Mouse (Mus musculus) midbrain, embryonic 12.5 days (tissue): ENCODE measurements at regions not wholly inside any gene's neighbourhood (a gene's known extent, or its start where the extent isn't known, plus 50 kb on each side); places are given as distances from the start of the nearest gene placed in this dataset.

Experiments used
- ATAC-seq: fragments of 200-750 bp; cut with Nextera tagmentation; 2 replicates; pipeline ENCODE4 v1.8.0; 2017; ENCODE audit warnings: low read depth, moderate TSS enrichment, moderate library complexity; ENCODE audit not compliant: low FRiP score
- H3K27ac ChIP-seq: fragments of 300-500 bp; sonication (generic); replicated peaks from 2 replicates; pipeline ENCODE4 v1.5.1; 2016; ENCODE audit warnings: mild to moderate bottlenecking
- H3K27me3 ChIP-seq: fragments of 300-500 bp; sonication (generic); 2 replicates; pipeline ENCODE4 v1.6.1; 2016; ENCODE audit warnings: mild to moderate bottlenecking
- H3K36me3 ChIP-seq: fragments of 300-500 bp; sonication (generic); 2 replicates; pipeline ENCODE4 v1.6.1; 2016
- H3K4me1 ChIP-seq: fragments of 300-500 bp; sonication (generic); 2 replicates; pipeline ENCODE4 v1.6.1; 2016
- H3K4me2 ChIP-seq: fragments of 300-500 bp; sonication (generic); replicated peaks from 2 replicates; pipeline ENCODE4 v1.6.1; 2016; ENCODE audit warnings: mild to moderate bottlenecking, moderate library complexity
- H3K4me3 ChIP-seq: fragments of 300-500 bp; sonication (generic); 2 replicates; pipeline ENCODE4 v1.5.1; 2016; ENCODE audit warnings: mild to moderate bottlenecking
- H3K9ac ChIP-seq: fragments of 300-500 bp; sonication (generic); replicated peaks from 2 replicates; pipeline ENCODE4 v1.6.1; 2016; ENCODE audit warnings: mild to moderate bottlenecking, moderate library complexity
- H3K9me3 ChIP-seq: fragments of 300-500 bp; sonication (generic); 2 replicates; pipeline ENCODE4 v1.6.1; 2016; ENCODE audit warnings: mild to moderate bottlenecking
- WGBS: fragments of 180-500 bp; shearing (Covaris S2); methylation state at CpG from one replicate; pipeline ENCODE4 v1.1.7; 2016; 5-methylcytosine and 5-hydroxymethylcytosine counted together

DNA sequence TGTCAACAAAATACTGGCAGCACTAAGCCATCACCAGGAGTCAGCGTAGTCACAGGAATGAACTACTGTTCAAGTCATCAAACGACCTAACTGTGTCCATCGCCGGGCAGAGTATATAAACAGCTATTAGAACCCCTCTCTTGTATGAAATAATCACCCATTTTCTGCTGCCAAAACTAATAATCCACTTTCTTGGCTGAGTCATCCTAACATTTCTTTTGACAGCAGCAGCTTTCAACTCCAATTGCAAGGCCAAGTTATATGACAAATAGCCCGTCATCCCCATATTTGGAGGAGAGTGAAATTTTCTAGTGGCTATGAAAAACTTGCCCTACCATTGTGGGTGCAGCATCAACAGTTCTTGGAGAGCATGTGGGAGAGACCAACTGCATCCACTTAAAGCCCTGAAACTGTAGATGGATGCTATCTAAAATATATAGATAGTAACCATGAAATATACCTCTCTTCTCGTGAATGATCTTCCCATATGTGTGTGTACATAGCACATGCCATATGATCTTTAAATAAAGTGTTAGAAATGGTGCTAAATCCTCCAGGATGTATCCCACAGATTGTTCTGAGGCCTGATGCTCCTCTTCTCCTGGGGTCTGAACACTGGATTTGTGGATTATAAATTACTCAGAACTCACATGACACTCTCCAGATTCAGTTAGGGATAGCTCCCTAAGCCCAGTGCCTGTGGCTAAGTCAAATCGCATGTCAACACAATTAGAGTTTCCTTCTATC is 189.9 kb upstream of the Tmem72 start:
- Histone ChIP-seq H3K4me1 (no peaks in the 10 kb centered on the region), H3K27ac (no peak overlapping the region), H3K9me3 (no peaks in the 10 kb centered on the region), H3K9ac (no peak overlapping the region), H3K36me3 (no peaks in the 10 kb centered on the region), H3K4me2 (no peak overlapping the region), H3K27me3 (no peaks in the 10 kb centered on the region), H3K4me3 (no peak overlapping the region)
- ATAC-seq = no peak
- WGBS = 86% methylated on average over 7 of the region's 7 CpGs

DNA sequence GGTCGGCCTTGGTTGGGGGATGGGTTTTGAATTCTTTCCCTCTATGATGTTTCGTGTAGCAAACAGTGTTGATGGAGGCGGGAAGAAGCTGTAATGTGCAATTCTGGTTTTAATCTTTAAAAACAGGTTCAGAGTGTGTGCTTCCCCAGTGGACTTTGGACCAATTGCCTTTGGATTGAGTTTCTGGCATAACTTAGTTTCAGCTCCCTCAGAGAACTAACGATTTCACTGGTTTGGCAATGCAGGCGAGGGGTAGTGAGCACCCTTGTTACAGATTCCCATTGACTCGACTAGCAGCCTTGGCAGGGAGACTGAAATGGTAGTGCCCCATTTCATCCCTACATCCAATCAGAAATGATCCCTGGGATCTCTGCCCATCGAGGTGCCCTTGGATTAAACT is 193.9 kb upstream of the Tmem72 start:
- H3K9ac ChIP-seq = no peak overlapping the region
- WGBS = 94% methylated on average over 7 of the region's 7 CpGs
- no peak for ATAC-seq
- no peaks in the 10 kb centered on the region for H3K9me3 ChIP-seq
- no peak overlapping the region for H3K4me2 ChIP-seq
- H3K4me3 ChIP-seq = no peak overlapping the region
- no peaks in the 10 kb centered on the region for H3K4me1 ChIP-seq
- H3K36me3 ChIP-seq = no peaks in the 10 kb centered on the region
- H3K27ac ChIP-seq = no peak overlapping the region
- H3K27me3 ChIP-seq = no peaks in the 10 kb centered on the region

DNA sequence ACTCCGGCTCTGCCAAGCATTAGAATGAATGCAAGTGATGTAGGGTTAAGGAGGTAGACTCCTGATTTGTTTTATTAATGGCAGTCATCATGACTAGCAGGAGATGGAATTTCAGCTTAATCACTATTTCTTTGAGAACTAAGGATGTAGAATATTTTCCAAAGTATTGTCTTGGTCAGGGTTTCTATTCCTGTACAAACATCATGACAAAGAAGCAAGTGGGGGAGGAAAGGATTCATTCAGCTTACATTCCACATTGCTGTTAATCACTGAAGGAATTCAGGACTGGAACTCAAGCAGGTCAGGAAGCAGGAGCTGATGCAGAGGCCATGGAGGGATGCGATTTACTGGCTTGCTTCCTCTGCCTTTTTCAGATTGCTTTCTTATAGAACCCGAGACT is 195.4 kb upstream of the Tmem72 start:
- H3K4me1 ChIP-seq = no peaks in the 10 kb centered on the region
- H3K27me3 ChIP-seq = no peaks in the 10 kb centered on the region
- no peak overlapping the region for H3K4me2 ChIP-seq
- no peaks in the 10 kb centered on the region for H3K36me3 ChIP-seq
- H3K4me3 ChIP-seq = no peak overlapping the region
- no peak overlapping the region for H3K9ac ChIP-seq
- no peaks in the 10 kb centered on the region for H3K9me3 ChIP-seq
- 66% methylated on average over 3 of the region's 3 CpGs for WGBS
- H3K27ac ChIP-seq = no peak overlapping the region
- ATAC-seq = no peak

DNA sequence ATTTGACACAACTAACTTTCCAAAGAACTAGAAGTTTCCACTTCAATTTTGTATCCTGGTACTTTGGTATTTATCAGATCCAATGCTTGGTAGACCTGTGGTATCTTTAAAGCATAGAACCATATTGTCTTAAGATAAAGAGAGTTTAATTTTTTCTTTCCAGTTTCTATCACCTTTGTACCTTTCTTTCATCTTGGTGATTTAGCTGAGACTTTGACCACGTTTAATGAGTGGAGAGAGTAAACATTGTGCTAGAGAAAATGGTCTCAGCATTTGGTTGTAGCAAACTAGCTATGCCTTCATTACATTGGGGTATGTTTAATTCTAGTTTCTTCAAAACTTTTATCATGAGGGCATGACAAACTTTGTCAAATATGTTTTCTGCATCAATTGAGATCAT is 197.4 kb upstream of the Tmem72 start:
- H3K27ac ChIP-seq = no peak overlapping the region
- H3K9me3 ChIP-seq = no peaks in the 10 kb centered on the region
- H3K27me3 ChIP-seq = no peaks in the 10 kb centered on the region
- no peak overlapping the region for H3K4me2 ChIP-seq
- H3K36me3 ChIP-seq = no peaks in the 10 kb centered on the region
- H3K4me1 ChIP-seq = no peaks in the 10 kb centered on the region
- H3K9ac ChIP-seq = no peak overlapping the region
- no peak overlapping the region for H3K4me3 ChIP-seq
- 74% methylated on average over 1 of the region's 1 CpGs for WGBS
- ATAC-seq = no peak

GRCm38 (mm10) chr6:116935024-116935423 is 218.3 kb upstream of the Tmem72 start:
- H3K4me3 ChIP-seq = no peak overlapping the region
- H3K27me3 ChIP-seq = no peaks in the 10 kb centered on the region
- H3K4me2 ChIP-seq = no peak overlapping the region
- H3K9ac ChIP-seq = no peak overlapping the region
- 84% methylated on average over 3 of the region's 3 CpGs for WGBS
- H3K9me3 ChIP-seq = no peaks in the 10 kb centered on the region
- no peak overlapping the region for H3K27ac ChIP-seq
- no peak for ATAC-seq
- no peaks in the 10 kb centered on the region for H3K36me3 ChIP-seq
- H3K4me1 ChIP-seq = no peaks in the 10 kb centered on the region

GRCm38 (mm10) chr6:116941576-116941975 is 224.9 kb upstream of the Tmem72 start:
- no peak for ATAC-seq
- WGBS = 68% methylated on average over 9 of the region's 9 CpGs
- no peaks in the 10 kb centered on the region for H3K36me3 ChIP-seq
- no peak overlapping the region for H3K4me2 ChIP-seq
- no peaks in the 10 kb centered on the region for H3K27me3 ChIP-seq
- no peak overlapping the region for H3K9ac ChIP-seq
- peaks cover 4% of the 10 kb centered on the region; the same call in 1 of the 2 replicates for H3K4me1 ChIP-seq
- no peak overlapping the region for H3K27ac ChIP-seq
- H3K9me3 ChIP-seq = no peaks in the 10 kb centered on the region
- no peak overlapping the region for H3K4me3 ChIP-seq

DNA sequence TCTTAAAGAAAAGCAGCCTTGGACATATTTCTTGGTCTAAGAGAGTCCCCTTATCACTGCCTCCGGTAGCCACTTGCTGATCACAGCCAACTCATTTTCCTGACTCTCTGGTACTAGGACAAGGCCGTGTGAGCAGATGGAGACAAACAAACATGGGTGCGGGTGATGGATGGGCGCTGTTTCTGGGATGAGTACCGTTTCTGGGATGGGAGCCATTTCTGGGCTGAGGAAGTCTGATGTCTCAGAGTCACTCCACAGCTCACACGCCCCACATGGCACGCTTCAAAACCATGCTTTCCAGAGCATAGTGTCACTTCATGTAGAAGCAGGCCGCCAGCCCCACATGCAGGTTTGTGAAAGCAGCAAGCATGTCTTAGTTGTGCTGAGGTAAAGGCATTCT is 225.6 kb upstream of the Cxcl12 start:
- no peak overlapping the region for H3K9ac ChIP-seq
- H3K4me3 ChIP-seq = no peak overlapping the region
- H3K27ac ChIP-seq = no peak overlapping the region
- peaks cover 4% of the 10 kb centered on the region; the same call in 1 of the 2 replicates for H3K4me1 ChIP-seq
- H3K9me3 ChIP-seq = no peaks in the 10 kb centered on the region
- WGBS = 93% methylated on average over 8 of the region's 8 CpGs
- ATAC-seq = no peak
- H3K27me3 ChIP-seq = no peaks in the 10 kb centered on the region
- H3K36me3 ChIP-seq = no peaks in the 10 kb centered on the region
- no peak overlapping the region for H3K4me2 ChIP-seq

DNA sequence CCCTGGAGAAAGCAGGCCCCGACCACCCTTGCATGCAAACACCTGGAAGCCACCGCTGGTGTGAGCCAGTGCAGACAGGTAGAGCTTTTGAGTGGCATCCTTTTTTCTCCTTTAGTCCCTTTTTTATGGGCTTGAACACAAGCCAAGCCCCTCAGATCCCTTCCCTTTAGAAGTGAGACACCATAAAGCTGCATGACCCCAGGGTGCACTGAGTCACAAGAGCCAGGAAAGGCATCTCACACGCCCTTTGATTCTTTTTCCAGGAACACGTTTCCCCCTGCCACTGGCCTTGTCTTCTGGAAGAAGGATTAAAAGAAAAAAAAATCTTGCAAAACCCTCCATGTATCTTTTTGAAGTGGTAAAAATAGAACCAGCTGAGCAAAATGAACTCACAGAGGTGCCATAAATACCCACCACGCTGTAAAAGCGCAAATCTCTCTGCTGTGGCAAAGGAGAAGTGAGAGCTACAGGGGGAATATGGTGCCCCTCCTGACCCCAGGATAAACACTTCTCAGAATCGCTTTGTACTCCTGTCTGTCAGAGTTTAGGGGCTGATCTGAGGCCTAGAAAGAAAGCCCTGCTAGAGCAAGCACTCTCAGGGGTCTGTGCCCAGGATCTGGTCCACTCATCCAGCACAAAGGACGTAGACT is 222.1 kb upstream of the Cxcl12 start:
- 21% methylated on average over 8 of the region's 8 CpGs for WGBS
- no peak for ATAC-seq
- H3K27ac ChIP-seq = no peak overlapping the region

GRCm38 (mm10) chr6:116959611-116960010 is 208.7 kb upstream of the Cxcl12 start:
- H3K9ac ChIP-seq = no peak overlapping the region
- no peak overlapping the region for H3K27ac ChIP-seq

More for the DNA sequence above, 222.1 kb upstream of the Cxcl12 start:
- Histone ChIP-seq H3K9ac (no peak overlapping the region), H3K27me3 (no peaks in the 10 kb centered on the region), H3K4me3 (no peak overlapping the region), H3K36me3 (no peaks in the 10 kb centered on the region), H3K4me1 (peaks cover 4% of the 10 kb centered on the region; the same call in 1 of the 2 replicates), H3K4me2 (no peak overlapping the region), H3K9me3 (no peaks in the 10 kb centered on the region)

GRCm38 (mm10) chr6:116960641-116961040 is 207.7 kb upstream of the Cxcl12 start:
- ATAC-seq = no peak
- 74% methylated on average over 3 of the region's 3 CpGs for WGBS
- H3K27ac ChIP-seq = no peak overlapping the region

More at GRCm38 (mm10) chr6:116959611-116960010, 208.7 kb upstream of the Cxcl12 start:
- no peaks in the 10 kb centered on the region for H3K9me3 ChIP-seq
- no peak for ATAC-seq
- 79% methylated on average over 13 of the region's 13 CpGs for WGBS
- no peaks in the 10 kb centered on the region for H3K36me3 ChIP-seq
- H3K27me3 ChIP-seq = no peaks in the 10 kb centered on the region
- no peak overlapping the region; the same call in 1 of the 2 replicates for H3K4me2 ChIP-seq
- no peaks in the 10 kb centered on the region for H3K4me1 ChIP-seq
- H3K4me3 ChIP-seq = no peak overlapping the region

GRCm38 (mm10) chr6:116966436-116966835 is 201.9 kb upstream of the Cxcl12 start:
- no peak overlapping the region for H3K27ac ChIP-seq
- H3K4me3 ChIP-seq = no peak overlapping the region
- ATAC-seq = no peak
- no peaks in the 10 kb centered on the region for H3K9me3 ChIP-seq
- H3K4me2 ChIP-seq = no peak overlapping the region
- H3K27me3 ChIP-seq = no peaks in the 10 kb centered on the region
- WGBS = 21% methylated on average over 3 of the region's 3 CpGs
- no peaks in the 10 kb centered on the region for H3K36me3 ChIP-seq
- no peaks in the 10 kb centered on the region for H3K4me1 ChIP-seq
- H3K9ac ChIP-seq = no peak overlapping the region

More at GRCm38 (mm10) chr6:116960641-116961040, 207.7 kb upstream of the Cxcl12 start:
- no peaks in the 10 kb centered on the region for H3K36me3 ChIP-seq
- no peaks in the 10 kb centered on the region for H3K27me3 ChIP-seq
- H3K4me2 ChIP-seq = no peak overlapping the region
- H3K9me3 ChIP-seq = no peaks in the 10 kb centered on the region
- H3K4me1 ChIP-seq = no peaks in the 10 kb centered on the region
- H3K9ac ChIP-seq = no peak overlapping the region
- H3K4me3 ChIP-seq = no peak overlapping the region

DNA sequence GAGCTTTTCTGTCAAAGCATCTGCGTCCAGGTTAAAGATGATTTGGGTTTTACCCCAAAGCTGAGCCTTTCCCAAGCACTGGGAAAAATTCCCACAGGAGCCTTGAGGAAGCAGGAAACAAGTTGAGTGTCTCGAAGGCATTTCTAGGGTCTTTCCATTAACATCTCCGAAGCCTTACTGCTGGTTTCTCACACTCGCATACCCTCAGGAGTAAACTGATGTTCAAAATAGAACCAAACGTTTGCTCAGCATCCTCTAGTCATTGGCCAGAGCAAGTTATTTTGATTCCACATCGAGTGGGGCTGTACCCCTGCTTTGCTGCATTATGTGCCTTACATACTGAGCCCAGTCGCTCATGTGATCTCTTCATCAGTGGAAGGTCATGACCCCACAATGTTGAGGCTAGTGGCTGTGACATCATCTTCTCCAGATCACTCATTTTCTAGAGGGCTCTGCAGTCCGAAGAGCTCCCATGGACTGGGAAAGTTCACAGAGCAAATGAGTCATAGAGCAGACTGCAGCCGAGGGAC is 198.9 kb upstream of the Cxcl12 start:
- Histone ChIP-seq H3K4me1 (no peaks in the 10 kb centered on the region), H3K9ac (no peak overlapping the region), H3K27ac (no peak overlapping the region), H3K27me3 (no peaks in the 10 kb centered on the region), H3K4me2 (no peak overlapping the region), H3K4me3 (no peak overlapping the region), H3K9me3 (no peaks in the 10 kb centered on the region), H3K36me3 (no peaks in the 10 kb centered on the region)
- no peak for ATAC-seq
- 74% methylated on average over 9 of the region's 9 CpGs for WGBS
